Mouse (Mus musculus): ENCODE data around the gene Elf2. TPM values are rescaled to one million over a fixed set of nuclear protein-coding genes. Genes with fewer than 3 reads are reported as not detected.
A peak's percentile ranks its signal among the peaks of the same experiment; 100 is the strongest.

The Elf2 gene
- polyA plus RNA-seq (2012; rRNA removed) = 38.8 and 39.1 TPM in 2 replicates

- Histone ChIP-seq H3K27me3 (ENCODE audit: control insufficient read depth, insufficient read depth, low read length) (no peaks in the 10 kb centered on the region), H3K4me1 (ENCODE audit: control insufficient read depth, insufficient read depth, low read length) (no peaks in the 10 kb centered on the region; the same call in 1 of the 2 replicates), H3K27ac (ENCODE audit: insufficient read depth, low read length) (peak within 1 kb of the TSS; percentile 92), H3K4me3 (replicated peaks; ENCODE audit: insufficient read depth, low read depth, low read length) (peak within 1 kb of the TSS; percentile 95)
- DNase-seq = peak; percentile 87 to 90
- no peak for TF ChIP-seq CTCF (IDR thresholded peaks at IDR 0.05; ENCODE audit: borderline replicate concordance, insufficient read depth, low read depth, low read length)
- 0 out of 2 replicates have a peak, but pooled peaks have one; percentile 33 for TF ChIP-seq POLR2A (IDR thresholded peaks at IDR 0.05; ENCODE audit: borderline replicate concordance, insufficient read depth, low read length)
- 1% methylated on average over 63 of the region's 87 CpGs for WGBS
These were observed at the start of gene Elf2 for GRCm38 (mm10) chr3:51340552-51341267. Elf2 (minus strand) TSS chr3:51340663.

DNA sequence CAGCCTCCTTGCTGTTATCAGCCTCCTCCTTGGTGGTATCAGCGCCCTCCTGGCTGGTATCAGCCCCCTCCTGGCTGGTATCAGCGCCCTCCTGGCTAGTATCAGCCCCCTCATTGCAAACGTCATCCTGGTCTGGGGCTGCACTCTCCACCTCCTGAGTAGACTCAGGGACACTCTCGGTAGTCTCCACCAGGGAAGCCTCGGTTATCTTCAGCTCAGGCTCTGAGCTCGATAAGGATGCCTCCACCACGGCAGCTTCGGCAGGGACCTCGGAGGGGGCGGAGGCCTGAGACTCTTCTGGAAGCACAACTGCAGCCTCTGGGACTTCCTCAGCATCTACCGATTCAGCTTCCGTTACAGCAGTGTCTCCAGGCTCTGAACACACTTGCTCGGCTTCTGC is 48.4 kb upstream of the Elf2 start:
- H3K4me3 ChIP-seq (replicated peaks; ENCODE audit: insufficient read depth, low read depth, low read length) = peak overlapping the region; percentile 29
- DNase-seq = no peak
- 33% methylated on average over 13 of the region's 13 CpGs for WGBS
- peaks cover 9% of the 10 kb centered on the region for H3K4me1 ChIP-seq (ENCODE audit: control insufficient read depth, insufficient read depth, low read length)
- H3K27ac ChIP-seq (ENCODE audit: insufficient read depth, low read length) = no peak overlapping the region
- H3K27me3 ChIP-seq (ENCODE audit: control insufficient read depth, insufficient read depth, low read length) = no peaks in the 10 kb centered on the region
- TF ChIP-seq CTCF (IDR thresholded peaks at IDR 0.05; ENCODE audit: borderline replicate concordance, insufficient read depth, low read depth, low read length) (no peak), POLR2A (IDR thresholded peaks at IDR 0.05; ENCODE audit: borderline replicate concordance, insufficient read depth, low read length) (no peak)

- TF ChIP-seq CTCF (IDR thresholded peaks at IDR 0.05; ENCODE audit: borderline replicate concordance, insufficient read depth, low read depth, low read length) = no peak
- no peak for TF ChIP-seq POLR2A (IDR thresholded peaks at IDR 0.05; ENCODE audit: borderline replicate concordance, insufficient read depth, low read length)
- DNase-seq = peak; percentile 35 to 61
- H3K27ac ChIP-seq (ENCODE audit: insufficient read depth, low read length) = no peak overlapping the region
- peaks cover 9% of the 10 kb centered on the region for H3K4me1 ChIP-seq (ENCODE audit: control insufficient read depth, insufficient read depth, low read length)
- 19% methylated on average over 8 of the region's 8 CpGs for WGBS
- no peak overlapping the region for H3K4me3 ChIP-seq (replicated peaks; ENCODE audit: insufficient read depth, low read depth, low read length)
- no peaks in the 10 kb centered on the region for H3K27me3 ChIP-seq (ENCODE audit: control insufficient read depth, insufficient read depth, low read length)
These were observed 47.5 kb upstream of the Elf2 start for GRCm38 (mm10) chr3:51387868-51388381.

- no peaks in the 10 kb centered on the region for H3K27me3 ChIP-seq (ENCODE audit: control insufficient read depth, insufficient read depth, low read length)
- no peak for TF ChIP-seq POLR2A (IDR thresholded peaks at IDR 0.05; ENCODE audit: borderline replicate concordance, insufficient read depth, low read length)
- no peak for TF ChIP-seq CTCF (IDR thresholded peaks at IDR 0.05; ENCODE audit: borderline replicate concordance, insufficient read depth, low read depth, low read length)
- no peak overlapping the region for H3K4me3 ChIP-seq (replicated peaks; ENCODE audit: insufficient read depth, low read depth, low read length)
- whole genome bisulfite sequencing = 84% methylated on average over 3 of the region's 3 CpGs
- no peak for DNase-seq
- peaks cover 9% of the 10 kb centered on the region for H3K4me1 ChIP-seq (ENCODE audit: control insufficient read depth, insufficient read depth, low read length)
- no peak overlapping the region for H3K27ac ChIP-seq (ENCODE audit: insufficient read depth, low read length)
These were observed 46.6 kb upstream of the Elf2 start for GRCm38 (mm10) chr3:51387134-51387451.

- no peak for DNase-seq
- 65% methylated on average over 12 of the region's 12 CpGs for WGBS
- Histone ChIP-seq H3K4me3 (replicated peaks; ENCODE audit: insufficient read depth, low read depth, low read length) (no peak overlapping the region), H3K27me3 (ENCODE audit: control insufficient read depth, insufficient read depth, low read length) (no peaks in the 10 kb centered on the region), H3K27ac (ENCODE audit: insufficient read depth, low read length) (no peak overlapping the region), H3K4me1 (ENCODE audit: control insufficient read depth, insufficient read depth, low read length) (peaks cover 9% of the 10 kb centered on the region)
- TF ChIP-seq CTCF (IDR thresholded peaks at IDR 0.05; ENCODE audit: borderline replicate concordance, insufficient read depth, low read depth, low read length) (no peak), POLR2A (IDR thresholded peaks at IDR 0.05; ENCODE audit: borderline replicate concordance, insufficient read depth, low read length) (no peak)
These were observed 46.1 kb upstream of the Elf2 start for GRCm38 (mm10) chr3:51386441-51387133.

DNA sequence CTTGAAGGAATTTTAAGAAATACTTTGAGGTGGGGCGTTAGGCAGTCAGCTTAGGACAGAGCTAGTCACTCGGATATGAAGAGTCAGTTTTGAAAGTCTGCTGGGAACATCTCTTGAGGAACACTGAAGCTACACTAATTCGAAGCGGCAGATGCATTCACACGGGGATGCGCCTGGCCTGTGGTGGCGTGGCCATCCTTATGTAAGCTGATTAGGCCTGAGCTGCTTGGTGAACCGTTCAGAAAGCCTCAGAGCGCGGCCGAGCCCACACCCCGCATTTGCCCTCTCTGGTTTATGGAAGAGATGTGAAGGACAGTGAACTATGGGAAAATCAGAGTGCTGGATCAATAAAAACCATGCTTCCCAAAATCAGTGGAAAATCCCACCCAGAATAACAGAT is 42.9 kb upstream of the Elf2 start:
- Histone ChIP-seq H3K4me3 (replicated peaks; ENCODE audit: insufficient read depth, low read depth, low read length) (no peak overlapping the region), H3K4me1 (ENCODE audit: control insufficient read depth, insufficient read depth, low read length) (peaks cover 6% of the 10 kb centered on the region; the same call in 1 of the 2 replicates), H3K27me3 (ENCODE audit: control insufficient read depth, insufficient read depth, low read length) (no peaks in the 10 kb centered on the region), H3K27ac (ENCODE audit: insufficient read depth, low read length) (no peak overlapping the region)
- TF ChIP-seq CTCF (IDR thresholded peaks at IDR 0.05; ENCODE audit: borderline replicate concordance, insufficient read depth, low read depth, low read length) (no peak), POLR2A (IDR thresholded peaks at IDR 0.05; ENCODE audit: borderline replicate concordance, insufficient read depth, low read length) (no peak)
- 17% methylated on average over 12 of the region's 12 CpGs for WGBS
- peak; percentile 65 to 72 for DNase-seq

- 82% methylated on average over 2 of the region's 5 CpGs for WGBS
- no peak overlapping the region for H3K4me3 ChIP-seq (replicated peaks; ENCODE audit: insufficient read depth, low read depth, low read length)
- H3K27me3 ChIP-seq (ENCODE audit: control insufficient read depth, insufficient read depth, low read length) = no peaks in the 10 kb centered on the region
- 0 out of 2 replicates have a peak, but pooled peaks cover 3% of the 10 kb centered on the region for H3K4me1 ChIP-seq (ENCODE audit: control insufficient read depth, insufficient read depth, low read length)
- no peak for TF ChIP-seq POLR2A (IDR thresholded peaks at IDR 0.05; ENCODE audit: borderline replicate concordance, insufficient read depth, low read length)
- no peak for DNase-seq
- H3K27ac ChIP-seq (ENCODE audit: insufficient read depth, low read length) = no peak overlapping the region
These were observed 40.2 kb upstream of the Elf2 start for GRCm38 (mm10) chr3:51380660-51381014.
